Mouse (Mus musculus): ENCODE data around the gene Sox6.

Gene Sox6

DNA sequence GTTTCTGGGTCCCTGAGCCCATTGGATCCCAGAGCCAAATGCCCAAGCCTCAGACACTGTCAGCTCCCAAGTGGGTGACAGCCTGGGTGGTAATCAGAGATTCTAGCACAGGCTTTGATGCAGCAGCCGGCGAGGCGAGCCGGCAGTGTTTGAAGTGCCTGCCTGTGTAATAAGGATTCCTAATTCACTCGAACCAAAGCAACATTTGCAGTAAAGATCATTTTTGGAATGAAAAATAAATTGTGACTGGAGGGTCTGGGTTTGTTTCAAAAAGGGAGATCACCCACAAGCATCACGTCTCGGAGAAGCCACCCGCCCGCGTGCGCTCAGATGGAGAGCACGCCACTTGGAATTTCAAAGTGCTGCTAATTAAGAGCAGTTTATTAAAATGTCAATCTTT lies 617.6 kb downstream of the Sox6 start:
- DNase-seq (ENCODE audit: low spot score in 2 of 2), result no peak
